Mouse (Mus musculus): ENCODE measurements around the gene Ghrh. TPM values are rescaled to one million over a fixed set of nuclear protein-coding genes. Genes with fewer than 3 reads are reported as not detected.
"Not testable (repeated sequence)": the region's sequence is repeated elsewhere in the genome, so short reads cannot be mapped to it uniquely, and the experiment has no call there.

Ghrh gene
- total RNA-seq (2021), result not detected
- long read RNA-seq, experiment 1, result 0 reads
- long read RNA-seq, experiment 2, result 0 reads

DNA sequence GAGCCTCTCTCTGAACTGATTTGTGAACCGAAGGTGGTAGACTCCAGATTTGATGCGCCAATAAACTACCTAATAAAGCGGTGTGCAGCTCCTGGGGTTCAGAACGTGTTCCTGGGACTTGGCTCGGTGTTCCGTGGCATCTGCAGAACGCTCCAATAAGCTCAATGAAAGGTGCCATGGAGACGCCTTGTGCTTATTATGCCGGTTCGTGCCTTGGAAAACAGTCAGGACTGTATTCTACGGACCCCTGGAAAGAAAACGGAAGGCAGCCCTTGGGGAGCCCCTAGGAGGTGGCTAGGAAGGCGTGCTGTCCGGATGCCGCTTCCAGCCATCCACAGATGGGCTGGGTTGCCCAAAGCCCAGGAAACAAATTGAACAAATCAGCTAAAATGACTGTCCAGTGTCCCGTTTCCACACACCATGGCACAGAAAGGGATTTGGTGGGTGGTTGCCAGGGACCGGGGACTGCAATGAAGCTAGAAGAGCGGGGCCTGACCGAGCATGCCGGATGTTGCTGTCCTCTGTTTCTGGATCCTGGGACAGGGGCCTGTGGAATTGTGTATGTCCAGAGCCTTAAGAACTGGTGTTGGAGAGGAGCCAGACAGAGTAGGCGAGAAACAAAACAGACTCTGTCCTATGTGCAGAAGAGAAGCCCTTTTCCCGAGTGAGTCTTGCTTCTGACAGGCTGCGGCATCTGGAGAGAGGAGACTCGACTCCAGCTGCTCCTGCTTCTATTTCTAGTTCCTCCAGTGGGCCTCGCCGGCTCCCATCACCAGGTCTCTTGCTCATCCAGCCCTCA lies at the start of gene Ghrh:
Ghrh (minus strand) TSS at position 146 of the 799 bp plus-strand sequence.
- DNase-seq (ENCODE audit: low spot score in 2 of 2), result no peak

DNA sequence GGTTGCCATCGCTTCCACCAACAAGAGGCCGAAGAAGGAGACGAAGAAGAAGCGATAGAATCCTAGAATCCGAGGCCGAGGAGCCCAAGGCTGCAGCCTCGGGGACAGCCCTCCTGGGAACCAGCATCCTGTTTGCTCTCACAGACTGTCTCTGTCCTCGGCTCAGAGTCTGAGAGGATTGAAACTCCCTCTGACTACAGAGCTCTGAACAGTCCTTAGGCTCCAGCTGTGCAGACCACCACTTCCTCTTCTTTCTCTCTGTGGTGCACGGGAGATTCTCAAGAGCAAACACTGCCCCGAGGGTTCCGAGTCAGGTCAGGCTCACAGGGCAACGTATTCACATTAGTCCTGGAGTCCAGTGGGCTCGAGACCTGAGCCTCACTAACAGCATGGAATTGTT lies 48.7 kb upstream of the Ghrh start:
- no peak for DNase-seq (ENCODE audit: low spot score in 2 of 2)

GRCm38 (mm10) chr2:157395371-157395770 lies 48.1 kb upstream of the Ghrh start:
- no peak for DNase-seq (ENCODE audit: low spot score in 2 of 2)

DNA sequence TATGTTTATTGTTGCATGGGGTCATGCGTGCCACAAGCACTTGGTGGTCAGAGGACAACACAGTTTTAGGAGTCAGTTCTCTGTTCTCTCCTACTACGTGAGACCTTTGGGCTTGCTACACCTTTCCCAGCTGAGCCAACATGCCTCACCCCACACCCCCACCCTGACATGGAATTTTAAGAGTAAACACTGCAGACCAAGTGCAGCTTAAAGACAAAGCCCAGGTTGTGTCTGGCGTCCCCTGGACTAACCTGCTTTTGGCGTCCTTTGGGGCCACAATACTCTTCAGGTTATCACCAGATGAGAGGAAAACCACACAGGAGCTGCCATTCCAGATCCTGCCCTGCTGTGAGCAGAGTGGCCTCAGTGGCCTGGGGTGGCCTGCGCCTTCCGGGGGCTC lies 47.6 kb upstream of the Ghrh start:
- no peak for DNase-seq (ENCODE audit: low spot score in 2 of 2)

DNA sequence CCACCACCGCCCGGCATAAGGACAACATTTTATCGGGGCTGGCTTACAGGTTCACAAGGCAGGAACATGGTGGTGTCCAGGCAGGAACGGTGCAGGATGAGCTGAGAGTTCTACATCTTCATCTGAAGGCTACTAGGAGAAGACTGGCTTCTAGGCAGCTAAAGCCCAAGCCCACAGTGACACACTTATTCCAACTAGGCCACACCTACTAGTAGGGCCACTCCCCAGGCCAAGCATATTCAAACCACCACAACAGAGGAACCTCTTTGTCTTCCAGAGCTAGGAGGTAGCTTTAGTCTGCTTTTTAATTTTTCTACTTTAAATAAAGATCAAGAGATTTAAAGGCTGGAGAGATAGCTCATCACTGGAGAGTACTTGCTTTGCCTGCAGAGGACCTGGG lies 46.2 kb upstream of the Ghrh start:
- DNase-seq (ENCODE audit: low spot score in 2 of 2), result no peak

GRCm38 (mm10) chr2:157392331-157392730 lies 45.0 kb upstream of the Ghrh start:
- DNase-seq (ENCODE audit: low spot score in 2 of 2), result no peak

GRCm38 (mm10) chr2:157389591-157389921 lies 42.2 kb upstream of the Ghrh start:
- no peak for DNase-seq (ENCODE audit: low spot score in 2 of 2)

- not testable (repeated sequence) for DNase-seq (ENCODE audit: low spot score in 2 of 2)
These were observed 41.7 kb upstream of the Ghrh start for GRCm38 (mm10) chr2:157388901-157389590.

GRCm38 (mm10) chr2:157384836-157385235 lies 37.5 kb upstream of the Ghrh start:
- no peak for DNase-seq (ENCODE audit: low spot score in 2 of 2)

DNA sequence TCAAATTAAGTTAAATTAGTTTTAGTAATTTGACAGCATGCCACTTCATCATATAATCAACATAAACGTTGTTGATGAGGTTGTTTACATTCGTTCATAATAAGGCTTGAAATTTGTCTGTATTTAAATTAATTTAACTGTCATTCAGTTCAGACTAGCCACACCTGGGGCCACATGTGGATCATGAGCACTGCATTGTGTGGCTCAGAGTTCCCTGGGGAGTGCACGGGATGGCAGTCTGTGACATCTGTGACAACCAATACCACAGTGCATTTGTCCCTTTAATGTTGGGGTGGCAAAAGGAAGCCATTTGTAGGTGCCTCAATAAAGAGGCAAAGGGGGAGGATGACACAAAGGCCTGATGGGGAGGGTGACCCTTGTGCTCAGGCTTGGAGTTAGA lies 29.7 kb upstream of the Ghrh start:
- DNase-seq (ENCODE audit: low spot score in 2 of 2), result no peak

DNA sequence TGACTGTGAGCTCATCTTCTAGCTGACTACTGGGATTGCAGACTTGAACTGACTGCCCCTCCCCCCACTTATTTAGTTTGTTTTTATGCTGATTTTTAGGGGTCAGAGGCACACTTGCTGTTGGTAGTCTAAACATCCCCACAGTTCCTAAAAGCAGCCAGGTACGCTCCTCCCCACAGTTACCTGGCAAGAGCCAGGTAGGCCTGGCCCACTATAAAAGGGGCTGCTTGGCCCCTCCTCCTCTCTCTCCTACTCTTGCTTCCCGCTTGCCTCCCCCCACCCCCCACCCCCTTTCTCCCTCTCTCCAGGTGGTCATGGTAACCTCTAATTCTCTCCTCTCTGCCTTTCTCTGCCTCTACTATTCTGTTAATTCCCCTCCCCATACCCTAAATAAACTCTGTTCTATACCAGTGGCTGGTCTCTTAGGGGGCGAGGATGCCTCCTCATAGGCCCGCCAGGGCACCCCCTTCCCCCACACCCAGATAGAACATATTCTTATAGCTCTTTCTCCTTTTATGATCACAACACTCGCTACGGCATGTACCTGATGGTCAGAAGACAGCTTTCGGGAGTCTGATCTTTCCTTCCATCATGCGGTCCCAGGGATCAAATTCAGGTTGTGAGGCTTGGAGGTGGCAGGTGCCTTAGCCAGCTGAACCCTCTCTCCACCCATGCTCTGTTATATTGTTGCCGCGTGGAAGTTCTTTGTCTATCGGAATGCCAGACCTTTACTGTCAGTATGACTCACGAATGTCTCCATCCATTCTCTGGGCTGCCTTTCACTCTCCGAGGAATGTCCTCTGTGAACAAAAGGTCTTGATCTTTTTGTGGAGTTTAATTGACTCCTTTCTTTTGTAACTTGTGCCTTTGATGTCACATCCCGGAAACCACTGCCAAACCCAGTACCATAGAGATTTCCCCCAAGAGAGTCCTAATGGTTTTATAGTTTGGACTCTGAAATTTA lies 28.8 kb upstream of the Ghrh start:
- no peak for DNase-seq (ENCODE audit: low spot score in 2 of 2)

DNA sequence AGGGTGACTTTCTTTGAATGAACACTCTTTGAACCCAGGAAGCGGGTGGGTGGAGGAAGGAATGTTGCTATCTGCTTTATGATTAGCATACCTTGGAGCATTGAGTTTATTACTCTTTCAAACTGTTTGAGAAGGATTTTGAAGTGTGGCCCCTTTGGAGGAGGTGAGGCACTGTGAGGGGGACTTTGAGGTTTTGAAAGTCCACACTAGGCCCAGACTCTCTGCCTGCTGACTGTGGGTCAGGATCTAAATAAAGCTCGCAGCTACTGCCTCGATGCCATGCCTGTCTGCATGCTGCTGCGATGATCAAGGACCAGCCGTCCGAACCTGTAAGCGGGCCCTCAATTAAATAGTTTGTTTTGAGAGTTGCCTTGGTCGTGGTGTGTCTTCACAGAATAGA lies 27.7 kb upstream of the Ghrh start:
- no peak for DNase-seq (ENCODE audit: low spot score in 2 of 2)

- DNase-seq (ENCODE audit: low spot score in 2 of 2), result no peak
These were observed 26.4 kb upstream of the Ghrh start for GRCm38 (mm10) chr2:157373681-157374080.

DNA sequence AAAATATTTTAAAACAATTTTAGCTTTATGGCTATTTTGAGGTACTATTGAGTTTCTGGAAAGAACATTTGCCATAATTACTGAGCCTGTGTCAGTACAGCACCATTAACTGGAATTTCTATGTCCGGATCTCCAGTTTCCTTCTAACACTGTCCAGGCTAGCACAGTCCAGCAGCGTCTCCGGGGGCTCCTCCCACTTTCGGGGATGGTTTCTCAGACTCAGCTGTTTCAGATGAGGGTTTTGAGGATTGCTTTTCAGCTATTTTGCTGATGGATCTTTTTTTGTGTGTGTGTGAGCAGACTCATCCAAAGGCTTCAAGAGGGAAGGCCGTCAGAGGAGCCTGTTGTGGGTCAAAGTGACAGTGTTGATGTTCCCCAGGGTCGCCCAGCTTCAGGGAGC lies 24.4 kb upstream of the Ghrh start:
- no peak for DNase-seq (ENCODE audit: low spot score in 2 of 2)

DNA sequence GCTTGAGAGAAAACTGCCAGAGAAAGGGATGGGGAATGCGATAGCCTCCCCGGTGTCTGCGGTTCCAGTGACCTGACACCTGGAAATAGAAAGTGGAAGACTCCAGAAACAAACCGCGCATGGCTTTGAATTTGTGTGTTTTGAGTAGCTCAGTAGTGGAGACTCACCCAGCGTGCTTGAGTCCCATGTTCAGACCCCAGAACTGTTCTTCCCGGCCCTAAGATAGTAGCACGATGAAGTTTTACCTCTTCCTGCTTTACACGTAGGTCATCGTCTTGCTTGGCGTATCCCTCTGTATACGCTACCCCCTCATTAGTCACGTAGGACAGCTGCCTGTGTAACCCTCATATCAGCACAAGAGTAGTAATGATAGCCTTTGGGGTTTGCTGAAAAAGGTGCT lies 20.7 kb upstream of the Ghrh start:
- DNase-seq (ENCODE audit: low spot score in 2 of 2), result no peak

GRCm38 (mm10) chr2:157367184-157367893 lies 20.0 kb upstream of the Ghrh start, which contains the start of gene Manbal:
Gene Manbal, plus strand, starts transcription at chr2:157367594.
- peak; percentile 87 to 98 for DNase-seq (ENCODE audit: low spot score in 2 of 2)

- DNase-seq (ENCODE audit: low spot score in 2 of 2), result no peak
These were observed 19.5 kb upstream of the Ghrh start for GRCm38 (mm10) chr2:157366762-157367161.

GRCm38 (mm10) chr2:157363031-157363430 lies 15.7 kb upstream of the Ghrh start:
- DNase-seq (ENCODE audit: low spot score in 2 of 2), result no peak

- no peak for DNase-seq (ENCODE audit: low spot score in 2 of 2)
These were observed 12.7 kb upstream of the Ghrh start for GRCm38 (mm10) chr2:157360028-157360427.

GRCm38 (mm10) chr2:157354106-157354505 lies 6.8 kb upstream of the Ghrh start:
- no peak for DNase-seq (ENCODE audit: low spot score in 2 of 2)

DNA sequence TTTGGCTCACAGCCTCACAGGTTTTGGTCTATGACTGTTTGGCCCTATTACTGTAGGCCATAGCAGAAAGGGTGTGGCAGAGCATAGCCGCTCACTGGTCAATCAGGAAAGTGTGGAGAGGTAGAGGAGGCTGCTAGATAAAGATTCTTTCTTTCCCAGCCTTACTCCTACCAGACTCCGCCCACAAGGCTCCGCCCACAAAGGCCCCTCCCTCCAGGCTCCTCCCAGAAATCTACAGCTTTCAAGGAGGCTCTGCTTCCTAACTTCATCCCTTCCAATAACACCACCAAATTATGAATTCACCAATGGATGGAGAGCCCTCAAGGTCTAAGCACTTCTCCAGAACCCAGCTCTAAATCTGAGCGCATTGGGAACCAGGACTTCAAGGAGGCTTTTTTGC lies 5.9 kb upstream of the Ghrh start:
- DNase-seq (ENCODE audit: low spot score in 2 of 2), result no peak
